Mouse (Mus musculus) liver, adult 2 months (tissue): Measurements from ENCODE around the gene Usp32.

Experiments used
- CTCF ChIP-seq: fragments of 200-500 bp; IDR thresholded peaks from 2 replicates; pipeline ENCODE4 v1.5.1; 2011; ENCODE audit warnings: low read depth, low read length, control low read depth
- POLR2A ChIP-seq: fragments of 200-500 bp; IDR thresholded peaks from 2 replicates; pipeline ENCODE4 v1.6.1; 2011; ENCODE audit warnings: low read length, control low read depth; ENCODE audit not compliant: insufficient read depth; ENCODE audit errors: extremely low read depth

- TF ChIP-seq POLR2A (no peak), CTCF (no peak)
Measured at GRCm38 (mm10) chr11:85109957-85110356, 30.0 kb downstream of the Usp32 start.
